ENCODE assay signal across 8 mouse cellular contexts in genomic region chr17:34188010-34188409, GRCm38 (mm10). TPM values are rescaled to one million over a fixed set of nuclear protein-coding genes. Genes with fewer than 3 reads are reported as not detected.
A peak's percentile ranks its signal among the peaks of the same experiment; 100 is the strongest.
DNase-seq lines count a peak whose midpoint lies in the region; ATAC-seq and TF ChIP-seq lines count a peak whose summit lies in the region.

No protein-coding gene starts in this region.

- intact Hi-C loops in heart, postnatal 10 days (cut with DNase I) = no loop called here

- H3K36me3 ChIP-seq in lung, embryonic 14.5 days (ENCODE audit: insufficient read depth) = no peaks in the 10 kb centered on the region
- H3K36me3 ChIP-seq in liver, embryonic 16.5 days (ENCODE audit: control insufficient read depth, insufficient read depth) = no peaks in the 10 kb centered on the region
- no peaks in the 10 kb centered on the region for H3K36me3 ChIP-seq in stomach, embryonic 14.5 days (ENCODE audit: control insufficient read depth, insufficient read depth, low read length)

- peak overlapping the region; percentile 61; the same call in 1 of the 2 replicates for H3K27ac ChIP-seq in lung, embryonic 14.5 days (ENCODE audit: low read depth)
- peak overlapping the region; percentile 39 for H3K27ac ChIP-seq in liver, embryonic 16.5 days (ENCODE audit: low read length)
- peak overlapping the region; percentile 67; the same call in 1 of the 2 replicates for H3K27ac ChIP-seq in stomach, embryonic 14.5 days (ENCODE audit: low read length)

- H3K4me1 ChIP-seq in lung, embryonic 14.5 days (ENCODE audit: insufficient read depth) = 0 out of 2 replicates have a peak, but pooled peaks cover 5% of the 10 kb centered on the region
- H3K4me1 ChIP-seq in liver, embryonic 16.5 days (ENCODE audit: control insufficient read depth, low read depth, low read length) = peaks cover 16% of the 10 kb centered on the region
- H3K4me1 ChIP-seq in stomach, embryonic 14.5 days (ENCODE audit: control insufficient read depth, insufficient read depth, low read length) = peaks cover 4% of the 10 kb centered on the region; the same call in 1 of the 2 replicates

- H3K4me2 ChIP-seq in lung, embryonic 14.5 days = peak overlapping the region; percentile 92
- H3K4me2 ChIP-seq in liver, embryonic 16.5 days (ENCODE audit: low read depth, low read length) = peak overlapping the region; percentile 95
- peak overlapping the region; percentile 91 for H3K4me2 ChIP-seq in stomach, embryonic 14.5 days (replicated peaks; ENCODE audit: low read depth, low read length)

- no peak for ATAC-seq in lung, embryonic 14.5 days (ENCODE audit: insufficient read depth)
- peak; percentile 9; the same call in 1 of the 2 replicates for ATAC-seq in liver, embryonic 16.5 days (ENCODE audit: low read depth)
- ATAC-seq in stomach, embryonic 14.5 days (ENCODE audit: insufficient number of reproducible peaks, insufficient read depth, low FRiP score, low read depth) = no peak
- no peak; the same call in 1 of the 2 replicates for ATAC-seq in frontal cortex, adult (ENCODE audit: low TSS enrichment)
- ATAC-seq in monocyte, adult 5-6 weeks (replicated peaks; ENCODE audit: insufficient number of reproducible peaks, low FRiP score, low TSS enrichment, poor library complexity, severe bottlenecking) = no peak

- H3K4me3 ChIP-seq in lung, embryonic 14.5 days (ENCODE audit: low read depth, low read length) = peak overlapping the region; percentile 55
- H3K4me3 ChIP-seq in liver, embryonic 16.5 days (ENCODE audit: low read depth, low read length) = peak overlapping the region; percentile 70
- H3K4me3 ChIP-seq in stomach, embryonic 14.5 days (ENCODE audit: low read depth, low read length) = peak overlapping the region; percentile 56

- H3K27me3 ChIP-seq in lung, embryonic 14.5 days (ENCODE audit: insufficient read depth, low read length) = peaks cover 39% of the 10 kb centered on the region
- H3K27me3 ChIP-seq in liver, embryonic 16.5 days (ENCODE audit: control insufficient read depth, insufficient read depth, low read depth, low read length) = peaks cover 8% of the 10 kb centered on the region
- H3K27me3 ChIP-seq in stomach, embryonic 14.5 days (ENCODE audit: control insufficient read depth, insufficient read depth, low read length) = 0 out of 2 replicates have a peak, but pooled peaks cover 7% of the 10 kb centered on the region

- WGBS in lung, embryonic 14.5 days = 3% methylated on average over 20 of the region's 20 CpGs
- WGBS in liver, embryonic 16.5 days (ENCODE audit: insufficient replicate concordance) = 2% methylated on average over 20 of the region's 20 CpGs
- WGBS in stomach, embryonic 14.5 days = 6% methylated on average over 20 of the region's 20 CpGs

- no peaks in the 10 kb centered on the region for H3K9me3 ChIP-seq in lung, embryonic 14.5 days (ENCODE audit: low read depth, low read length)
- H3K9me3 ChIP-seq in liver, embryonic 16.5 days (replicated peaks; ENCODE audit: control insufficient read depth, low read length) = no peaks in the 10 kb centered on the region
- no peaks in the 10 kb centered on the region for H3K9me3 ChIP-seq in stomach, embryonic 14.5 days (ENCODE audit: control insufficient read depth, low read depth, low read length)

- H3K9ac ChIP-seq in lung, embryonic 14.5 days = peak overlapping the region; percentile 65
- peak overlapping the region; percentile 68 for H3K9ac ChIP-seq in liver, embryonic 16.5 days (ENCODE audit: low read depth, low read length)
- peak overlapping the region; percentile 50 for H3K9ac ChIP-seq in stomach, embryonic 14.5 days (replicated peaks; ENCODE audit: low read depth, low read length)

- DNase-seq in lung, embryonic 14.5 days = peak; percentile 31
- no peak for DNase-seq in lung, postnatal 25 days (ENCODE audit: low spot score)
- peak; percentile 36 for DNase-seq in c-Kit-positive CD71-positive TER-119-positive erythroid progenitor cells, embryonic 14.5 days (ENCODE audit: low spot score)
- DNase-seq in heart, postnatal 10 days = peak; percentile 56 to 59

- TF ChIP-seq CTCF in lung, embryonic 14.5 days (IDR thresholded peaks at IDR 0.05; ENCODE audit: low read depth) = no peak

RNA-seq across cellular contexts. Expression of gene Psmb9, which starts 0.4 kb away (rescaled TPM):
- 3.4 and 4.5 TPM in 2 replicates for polyA plus RNA-seq in lung, embryonic 14.5 days (2014; fragmentation: Nextera tagmentation; extraction: Ambion mirVana)
- 1 to 10 TPM; 3.2 to 4.6 TPM for total RNA-seq in heart, postnatal 10 days (2021)
- 9.6 and 9.7 TPM in 2 replicates for polyA plus RNA-seq in liver, embryonic 16.5 days (2015; fragmentation: Nextera tagmentation; extraction: Ambion mirVana)
- polyA plus RNA-seq in stomach, embryonic 14.5 days (2014; fragmentation: Nextera tagmentation; extraction: Ambion mirVana) = 3.4 and 4.4 TPM in 2 replicates
- total RNA-seq in monocyte, adult 5-6 weeks (2017) = 119 to 198 TPM (median 134 TPM) in 3 replicates

RNA-seq across cellular contexts. Expression of gene Tap1, which starts 0.7 kb away (rescaled TPM):
- polyA plus RNA-seq in lung, embryonic 14.5 days (2014; fragmentation: Nextera tagmentation; extraction: Ambion mirVana) = 3.5 and 4.0 TPM in 2 replicates
- 1 to 10 TPM; 6.7 to 7.0 TPM for total RNA-seq in heart, postnatal 10 days (2021)
- 3.8 and 4.2 TPM in 2 replicates for polyA plus RNA-seq in liver, embryonic 16.5 days (2015; fragmentation: Nextera tagmentation; extraction: Ambion mirVana)
- 5.2 and 7.2 TPM in 2 replicates for polyA plus RNA-seq in stomach, embryonic 14.5 days (2014; fragmentation: Nextera tagmentation; extraction: Ambion mirVana)
- 145 to 195 TPM (median 175 TPM) in 3 replicates for total RNA-seq in monocyte, adult 5-6 weeks (2017)

RNA-seq across cellular contexts. Expression of gene Psmb8, which starts 9.5 kb away (rescaled TPM):
- 7.9 and 8.9 TPM in 2 replicates for polyA plus RNA-seq in lung, embryonic 14.5 days (2014; fragmentation: Nextera tagmentation; extraction: Ambion mirVana)
- 10 to 100 TPM; 10.3 to 10.7 TPM for total RNA-seq in heart, postnatal 10 days (2021)
- 17.7 and 18.5 TPM in 2 replicates for polyA plus RNA-seq in liver, embryonic 16.5 days (2015; fragmentation: Nextera tagmentation; extraction: Ambion mirVana)
- 5.9 and 8.3 TPM in 2 replicates for polyA plus RNA-seq in stomach, embryonic 14.5 days (2014; fragmentation: Nextera tagmentation; extraction: Ambion mirVana)
- 387 to 472 TPM (median 466 TPM) in 3 replicates for total RNA-seq in monocyte, adult 5-6 weeks (2017)

RNA-seq across cellular contexts. Expression of gene Tap2, which starts 15.3 kb away (rescaled TPM):
- 3.0 and 3.7 TPM in 2 replicates for polyA plus RNA-seq in lung, embryonic 14.5 days (2014; fragmentation: Nextera tagmentation; extraction: Ambion mirVana)
- total RNA-seq in heart, postnatal 10 days (2021) = 10 to 100 TPM; 17.6 to 20.3 TPM
- polyA plus RNA-seq in liver, embryonic 16.5 days (2015; fragmentation: Nextera tagmentation; extraction: Ambion mirVana) = 6.7 TPM in 2 replicates
- 1.6 and 2.4 TPM in 2 replicates for polyA plus RNA-seq in stomach, embryonic 14.5 days (2014; fragmentation: Nextera tagmentation; extraction: Ambion mirVana)
- 87.6 to 119 TPM (median 96.6 TPM) in 3 replicates for total RNA-seq in monocyte, adult 5-6 weeks (2017)

RNA-seq across cellular contexts. Expression of gene H2-DMb1, which starts 35.1 kb away (rescaled TPM):
- 1.1 TPM in 2 replicates for polyA plus RNA-seq in lung, embryonic 14.5 days (2014; fragmentation: Nextera tagmentation; extraction: Ambion mirVana)
- under 1 TPM; 0.72 to 0.89 TPM for total RNA-seq in heart, postnatal 10 days (2021)
- polyA plus RNA-seq in liver, embryonic 16.5 days (2015; fragmentation: Nextera tagmentation; extraction: Ambion mirVana) = 1.3 and 1.5 TPM in 2 replicates
- 1.4 and 1.6 TPM in 2 replicates for polyA plus RNA-seq in stomach, embryonic 14.5 days (2014; fragmentation: Nextera tagmentation; extraction: Ambion mirVana)
- total RNA-seq in monocyte, adult 5-6 weeks (2017) = 48.2 to 62.0 TPM (median 61.5 TPM) in 3 replicates
